Mouse (Mus musculus) urinary bladder, postnatal 10 days (tissue): ENCODE results near the gene Nmnat2.
A peak's percentile ranks its signal among the peaks of the same experiment; 100 is the strongest.
"Not testable (repeated sequence)": the region's sequence is repeated elsewhere in the genome, so short reads cannot be mapped to it uniquely, and the experiment has no call there.

Experiments used
- DNase-seq: peaks from one replicate; pipeline ENCODE4 v3.0.0; 2022; ENCODE audit warnings: low spot score

The Nmnat2 gene

GRCm38 (mm10) chr1:153059626-153060025 lies 104.8 kb downstream of the Nmnat2 start:
- no peak for DNase-seq

- DNase-seq = no peak
Observed at GRCm38 (mm10) chr1:153062547-153062946, 107.8 kb downstream of the Nmnat2 start.

GRCm38 (mm10) chr1:153064784-153065390 lies 110.1 kb downstream of the Nmnat2 start:
- no peak for DNase-seq

GRCm38 (mm10) chr1:153065473-153066386 lies 110.9 kb downstream of the Nmnat2 start:
- no peak for DNase-seq

GRCm38 (mm10) chr1:153066387-153066781 lies 111.6 kb downstream of the Nmnat2 start:
- DNase-seq = no peak

GRCm38 (mm10) chr1:153071563-153071962 lies 116.8 kb downstream of the Nmnat2 start:
- no peak for DNase-seq

GRCm38 (mm10) chr1:153071995-153072394 lies 117.2 kb downstream of the Nmnat2 start:
- DNase-seq = no peak

GRCm38 (mm10) chr1:153072711-153073110 lies 117.9 kb downstream of the Nmnat2 start:
- no peak for DNase-seq

- no peak for DNase-seq
Observed at GRCm38 (mm10) chr1:153073441-153073840, 118.6 kb downstream of the Nmnat2 start.

- DNase-seq = no peak
Observed at GRCm38 (mm10) chr1:153075087-153075736, 120.4 kb downstream of the Nmnat2 start.

- DNase-seq = no peak
Observed at GRCm38 (mm10) chr1:153075955-153076354, 121.2 kb downstream of the Nmnat2 start.

- not testable (repeated sequence) for DNase-seq
Observed at GRCm38 (mm10) chr1:153083233-153083632, 128.4 kb downstream of the Nmnat2 start.

- no peak for DNase-seq
Observed at GRCm38 (mm10) chr1:153084191-153084590, 129.4 kb downstream of the Nmnat2 start.

- DNase-seq = no peak
Observed at GRCm38 (mm10) chr1:153085198-153085597, 130.4 kb downstream of the Nmnat2 start.

- DNase-seq = no peak
Observed at GRCm38 (mm10) chr1:153087771-153088170, 133.0 kb downstream of the Nmnat2 start.

GRCm38 (mm10) chr1:153090081-153090480 lies 135.3 kb downstream of the Nmnat2 start:
- DNase-seq = no peak

GRCm38 (mm10) chr1:153090807-153091206 lies 136.0 kb downstream of the Nmnat2 start:
- no peak for DNase-seq

GRCm38 (mm10) chr1:153091438-153092236 lies 136.8 kb downstream of the Nmnat2 start:
- no peak for DNase-seq

GRCm38 (mm10) chr1:153092237-153092975 lies 137.6 kb downstream of the Nmnat2 start:
- DNase-seq = peak; percentile 28

- no peak for DNase-seq
Observed at GRCm38 (mm10) chr1:153093172-153093571, 138.4 kb downstream of the Nmnat2 start.

GRCm38 (mm10) chr1:153093581-153093980 lies 138.8 kb downstream of the Nmnat2 start:
- DNase-seq = no peak
